Mouse (Mus musculus) C2C12 (cell line): ENCODE data around the gene Dda1. TPM values are rescaled to one million over a fixed set of nuclear protein-coding genes. Genes with fewer than 3 reads are reported as not detected.

ENCODE experiments used
- H3K27me3 ChIP-seq: one replicate; pipeline ENCODE4 v1.6.1; 2011; ENCODE audit not compliant: control insufficient read depth, insufficient read depth, insufficient read length
- H3K36me3 ChIP-seq: one replicate; pipeline ENCODE4 v1.6.1; 2011; ENCODE audit not compliant: control insufficient read depth, insufficient read depth
- H3K4me3 ChIP-seq: one replicate; pipeline ENCODE4 v1.5.1; 2011; ENCODE audit warnings: mild to moderate bottlenecking, control low read depth; ENCODE audit not compliant: poor library complexity, insufficient read depth, severe bottlenecking
- H3K79me2 ChIP-seq: one replicate; pipeline ENCODE4 v1.6.1; 2011; ENCODE audit not compliant: control insufficient read depth, insufficient read depth
- H3K79me3 ChIP-seq: one replicate; pipeline ENCODE4 v1.6.1; 2011; ENCODE audit warnings: low read depth, control low read depth
- H3ac ChIP-seq: one replicate; pipeline ENCODE3; 2011; ENCODE audit warnings: low read depth; ENCODE audit not compliant: control insufficient read depth, insufficient read length
- CTCF ChIP-seq: IDR thresholded peaks from one replicate; pipeline ENCODE4 v1.5.1; 2011; ENCODE audit not compliant: control insufficient read depth, insufficient read depth, insufficient read length
- FOSL1 ChIP-seq: IDR thresholded peaks from one replicate; pipeline ENCODE4 v1.8.0; 2011; ENCODE audit warnings: mild to moderate bottlenecking, low read length; ENCODE audit not compliant: poor library complexity, insufficient read depth, severe bottlenecking
- MAX ChIP-seq: IDR thresholded peaks from one replicate; pipeline ENCODE4 v1.6.1; 2011; ENCODE audit warnings: mild to moderate bottlenecking, control low read depth
- MYOD1 ChIP-seq: IDR thresholded peaks from one replicate; pipeline ENCODE4 v1.6.1; 2011; ENCODE audit warnings: low read depth; ENCODE audit not compliant: control insufficient read depth, insufficient read length
- USF1 ChIP-seq: IDR thresholded peaks from one replicate; pipeline ENCODE4 v1.6.1; 2011; ENCODE audit warnings: low read depth, mild to moderate bottlenecking, control low read depth, moderate library complexity
- polyA plus RNA-seq: library from polyadenylated mRNA; unstranded; fragments of >200 nt; fragmentation: generic; extraction: Trizol; gene quantifications from one replicate; pipeline ENCODE4 v1.2.1, GENCODE M21; 2012; ENCODE audit warnings: missing spikeins

Dda1 gene
- polyA plus RNA-seq, 1 experiment, result 104 TPM

- Histone ChIP-seq H3K27me3 (peaks cover 5% of the 10 kb centered on the region), H3K79me3 (no peaks in the 10 kb centered on the region), H3K79me2 (no peaks in the 10 kb centered on the region), H3ac (no peak overlapping the region), H3K4me3 (no peak overlapping the region), H3K36me3 (no peaks in the 10 kb centered on the region)
- TF ChIP-seq MYOD1 (peak; percentile 88), CTCF (peak; percentile 96), MAX (peak; percentile 78), FOSL1 (no peak), USF1 (peak; percentile 82)
These were observed 52.6 kb downstream of the Dda1 start for GRCm38 (mm10) chr8:71521634-71522033.

DNA sequence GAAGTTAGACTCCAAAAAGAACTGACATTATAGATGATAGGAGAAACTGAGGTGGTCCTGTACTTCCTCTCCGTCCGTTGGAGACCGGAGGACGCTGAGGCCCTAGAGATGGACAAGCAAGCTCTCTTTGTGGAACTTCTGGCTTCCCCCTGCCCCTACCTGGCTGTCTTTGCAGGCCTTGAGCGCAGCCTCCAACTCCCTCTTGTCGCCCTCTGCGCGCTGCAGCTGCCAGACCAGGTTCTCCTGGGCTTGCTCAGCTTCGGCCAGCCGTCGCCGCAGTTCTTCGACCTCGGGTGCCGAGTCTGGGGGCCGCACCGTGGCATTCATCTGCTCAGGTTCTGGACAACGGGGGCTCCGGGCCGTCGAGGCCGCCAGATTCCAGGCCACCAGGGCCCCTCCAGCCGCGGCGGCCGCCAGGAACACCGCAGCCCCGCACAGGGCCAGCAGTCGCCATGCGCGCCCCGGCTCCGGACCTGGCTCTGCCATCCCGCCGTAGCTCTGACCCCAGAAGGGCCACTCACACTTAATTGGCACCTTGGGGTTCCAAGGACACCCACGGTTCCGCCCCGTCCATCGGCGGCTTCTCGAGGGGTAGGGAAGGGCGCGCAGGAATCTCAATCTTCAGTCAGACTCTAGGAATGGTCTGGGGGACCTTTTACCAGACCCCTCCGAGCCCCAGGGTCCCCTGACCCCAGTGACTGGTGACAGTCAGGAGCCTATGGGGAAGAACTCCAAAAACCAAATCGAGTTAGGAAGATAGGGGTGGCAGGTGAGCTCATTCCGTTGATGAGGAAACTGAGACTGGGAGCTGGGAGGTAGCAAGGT, 56.4 kb downstream of the Dda1 start, which contains the start of gene Ccdc194:
Ccdc194 (minus strand) TSS at position 486 of the 825 bp plus-strand sequence.
- TF ChIP-seq USF1, result no peak
- Histone ChIP-seq H3ac (no peak within 1 kb of the TSS), H3K79me3 (no peaks in the 10 kb centered on the region), H3K4me3 (no peak within 1 kb of the TSS), H3K36me3 (no peaks in the 10 kb centered on the region), H3K27me3 (peaks cover 8% of the 10 kb centered on the region), H3K79me2 (no peaks in the 10 kb centered on the region)

Other genes with a start within 250 kb of the Dda1 start
- gene Myo9b, start 196.5 kb upstream of the Dda1 start, polyA plus RNA-seq, result 53.6 TPM
- 40.4 TPM for gene Haus8, start 196.3 kb upstream of the Dda1 start, polyA plus RNA-seq
- gene Use1, start 102.4 kb upstream of the Dda1 start, polyA plus RNA-seq, result 105 TPM
- 11.2 TPM for gene Ocel1, start 97.9 kb upstream of the Dda1 start, polyA plus RNA-seq
- 73.0 TPM for gene Nr2f6, start 87.2 kb upstream of the Dda1 start, polyA plus RNA-seq
- gene Ushbp1, start 73.4 kb upstream of the Dda1 start, polyA plus RNA-seq, result 0.04 TPM
- 118 TPM for gene Babam1, start 72.3 kb upstream of the Dda1 start, polyA plus RNA-seq
- 6.3 TPM for gene Ankle1, start 63.2 kb upstream of the Dda1 start, polyA plus RNA-seq
- gene Abhd8, start 5.5 kb upstream of the Dda1 start, polyA plus RNA-seq, result 73.6 TPM
- 121 TPM for gene Mrpl34, start 4.2 kb upstream of the Dda1 start, polyA plus RNA-seq
- 22.1 TPM for gene Ano8, start 16.8 kb downstream of the Dda1 start, polyA plus RNA-seq
- 21.4 TPM for gene Gtpbp3, start 18.9 kb downstream of the Dda1 start, polyA plus RNA-seq
- gene Plvap, start 42.6 kb downstream of the Dda1 start, polyA plus RNA-seq, result 0.07 TPM
- 0.01 TPM for gene Ccdc194, start 56.5 kb downstream of the Dda1 start, polyA plus RNA-seq
- gene Bst2, start 68.3 kb downstream of the Dda1 start, polyA plus RNA-seq, result 12.1 TPM
- gene Mvb12a, start 73.7 kb downstream of the Dda1 start, polyA plus RNA-seq, result 70.7 TPM
- gene Tmem221, start 89.7 kb downstream of the Dda1 start, polyA plus RNA-seq, result 0.18 TPM
- gene Nxnl1, start 97.4 kb downstream of the Dda1 start, polyA plus RNA-seq, result 0.02 TPM
- 57.5 TPM for gene Slc27a1, start 99.7 kb downstream of the Dda1 start, polyA plus RNA-seq
- gene Pgls, start 123.0 kb downstream of the Dda1 start, polyA plus RNA-seq, result 231 TPM
- 2.4 TPM for gene Fam129c, start 128.4 kb downstream of the Dda1 start, polyA plus RNA-seq
- 72.3 TPM for gene Colgalt1, start 141.8 kb downstream of the Dda1 start, polyA plus RNA-seq
- 1.5 TPM for gene Unc13a, start 202.6 kb downstream of the Dda1 start, polyA plus RNA-seq
- 1.2 TPM for gene Jak3, start 207.1 kb downstream of the Dda1 start, polyA plus RNA-seq
- 0.14 TPM for gene Insl3, start 220.0 kb downstream of the Dda1 start, polyA plus RNA-seq
- 0.02 TPM for gene B3gnt3, start 232.6 kb downstream of the Dda1 start, polyA plus RNA-seq